Mouse (Mus musculus) liver, postnatal 0 days (tissue): ENCODE results near the gene Bclaf1. TPM values are rescaled to one million over a fixed set of nuclear protein-coding genes. Genes with fewer than 3 reads are reported as not detected.

ENCODE experiments used
- ATAC-seq: fragments of 200-750 bp; cut with Nextera tagmentation; 2 replicates; pipeline ENCODE4 v1.8.0; 2017; ENCODE audit warnings: mild to moderate bottlenecking, moderate library complexity
- DNase-seq: peaks from one replicate; pipeline ENCODE4 v3.0.0-alpha.2; 2016
- H3K27ac ChIP-seq: fragments of 300-500 bp; sonication (generic); 2 replicates; pipeline ENCODE4 v1.5.1; 2014; ENCODE audit warnings: antibody characterized with exemption, moderate library complexity, mild to moderate bottlenecking, low read depth
- H3K27me3 ChIP-seq: fragments of 300-500 bp; sonication (generic); 2 replicates; pipeline ENCODE4 v1.6.1; 2014; ENCODE audit warnings: low read length, control low read depth, mixed read lengths; ENCODE audit not compliant: insufficient read depth
- H3K36me3 ChIP-seq: fragments of 300-500 bp; sonication (generic); replicated peaks from 2 replicates; pipeline ENCODE4 v1.6.1; 2014; ENCODE audit warnings: mild to moderate bottlenecking, control low read depth, low read length, moderate library complexity, mixed read lengths; ENCODE audit not compliant: insufficient read depth
- H3K4me1 ChIP-seq: fragments of 300-500 bp; sonication (generic); 2 replicates; pipeline ENCODE4 v1.6.1; 2014; ENCODE audit warnings: antibody characterized with exemption, mild to moderate bottlenecking, control low read depth; ENCODE audit not compliant: insufficient read depth
- H3K4me2 ChIP-seq: fragments of 300-500 bp; sonication (generic); 2 replicates; pipeline ENCODE4 v1.6.1; 2014; ENCODE audit warnings: low read depth, mild to moderate bottlenecking, low read length, moderate library complexity, mixed read lengths
- H3K4me3 ChIP-seq: fragments of 300-500 bp; sonication (generic); 2 replicates; pipeline ENCODE4 v1.5.1; 2014; ENCODE audit warnings: low read depth, low read length
- H3K9ac ChIP-seq: fragments of 300-500 bp; sonication (generic); replicated peaks from 2 replicates; pipeline ENCODE4 v1.6.1; 2014; ENCODE audit warnings: mild to moderate bottlenecking, moderate library complexity
- H3K9me3 ChIP-seq: fragments of 300-500 bp; sonication (generic); 2 replicates; pipeline ENCODE4 v1.6.1; 2016; ENCODE audit warnings: mild to moderate bottlenecking, control low read depth, low read length, mixed read lengths
- CTCF ChIP-seq: sonication (generic); IDR thresholded peaks from 2 replicates; pipeline ENCODE4 v1.5.1; 2016; ENCODE audit warnings: antibody characterized with exemption, low read depth
- EP300 ChIP-seq: IDR thresholded peaks from 2 replicates; pipeline ENCODE4 v1.6.1; 2016; ENCODE audit warnings: antibody characterized with exemption, low read depth, mild to moderate bottlenecking
- WGBS: fragments of 180-500 bp; shearing (Covaris S2); extraction: QIAGEN DNeasy Blood & Tissue Kit; methylation state at CpG from one replicate; pipeline ENCODE4 v1.1.7; 2014; ENCODE audit not compliant: insufficient replicate concordance; 5-methylcytosine and 5-hydroxymethylcytosine counted together
- microRNA-seq: library from miRNA; unstranded; fragments of <30 nt; microRNA quantifications from one replicate; pipeline ENCODE4, GENCODE M21; 2016
- polyA plus RNA-seq: library from polyadenylated mRNA; unstranded; fragments of >200 nt; fragmentation: Nextera tagmentation; extraction: Ambion mirVana; gene quantifications from 2 replicates; pipeline ENCODE4 v1.2.1, GENCODE M21; 2015

Bclaf1 gene
- polyA plus RNA-seq, 1 experiment from 2014 or later: 33.8 TPM

GRCm38 (mm10) chr10:20390568-20390967, 78.3 kb downstream of the Bclaf1 start:
- DNase-seq: no peak
- no peak for TF ChIP-seq EP300
- no peak for TF ChIP-seq CTCF
- Histone ChIP-seq H3K27me3 (no peaks in the 10 kb centered on the region), H3K4me1 (no peaks in the 10 kb centered on the region), H3K36me3 (no peaks in the 10 kb centered on the region), H3K4me2 (no peak overlapping the region), H3K4me3 (no peak overlapping the region), H3K27ac (no peak overlapping the region), H3K9ac (no peak overlapping the region), H3K9me3 (no peaks in the 10 kb centered on the region)
- 49% methylated on average over 3 of the region's 3 CpGs for WGBS
- ATAC-seq: no peak

Small RNA genes lying within 50 kb of the gene (microRNA-seq; reads per million reads assigned to microRNA genes)
- gene Mir6413: not detected

Other genes with a start within 250 kb of the Bclaf1 start
- gene Map7, start 164.0 kb upstream of the Bclaf1 start, polyA plus RNA-seq: 6.1 and 6.8 TPM in 2 replicates
- gene Mtfr2, start 35.3 kb downstream of the Bclaf1 start, polyA plus RNA-seq: 1.3 and 1.5 TPM in 2 replicates